Mouse (Mus musculus) bone marrow macrophage, adult 2 months (primary cell): ENCODE results near the gene Chrnd.

ENCODE experiments used
- CTCF ChIP-seq: IDR thresholded peaks from 2 replicates; pipeline ENCODE4 v1.5.1; 2012; ENCODE audit warnings: low read depth, mild to moderate bottlenecking, low read length, moderate library complexity
- POLR2A ChIP-seq: IDR thresholded peaks from 2 replicates; pipeline ENCODE4 v1.6.1; 2012; ENCODE audit warnings: mild to moderate bottlenecking, low read depth, low read length, borderline replicate concordance

GRCm38 (mm10) chr1:87183013-87183412, 7.4 kb upstream of the Chrnd start, which contains the start of gene Prss56:
- TF ChIP-seq POLR2A (no peak), CTCF (no peak)
